Mouse (Mus musculus): Measurements from ENCODE around the gene Wdr81.

The Wdr81 gene

DNA sequence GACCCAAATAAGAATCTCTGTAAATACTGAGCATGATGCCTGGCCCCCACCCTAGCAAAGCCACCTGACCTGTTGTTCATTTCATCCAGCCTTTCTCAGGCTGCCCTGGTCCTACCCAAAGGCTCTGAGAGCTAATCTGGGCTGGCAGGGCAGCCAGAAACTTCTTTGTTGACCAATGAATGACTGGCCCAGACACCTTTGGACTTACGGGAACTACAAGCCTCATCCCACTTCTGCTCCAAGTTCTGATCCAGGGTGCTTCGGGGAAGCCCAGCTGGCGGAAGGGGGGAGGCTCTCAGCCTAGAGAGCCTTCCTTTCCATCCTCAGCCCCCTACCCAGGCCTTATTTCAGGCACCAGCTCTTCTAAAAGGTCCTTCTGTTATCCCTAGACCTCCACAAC is 15.7 kb downstream of the Wdr81 start:
- no peak for DNase-seq (ENCODE audit: low spot score in 2 of 2)

- DNase-seq (ENCODE audit: low spot score in 2 of 2): no peak
Observed at GRCm38 (mm10) chr11:75438194-75438593, 16.3 kb downstream of the Wdr81 start.

DNA sequence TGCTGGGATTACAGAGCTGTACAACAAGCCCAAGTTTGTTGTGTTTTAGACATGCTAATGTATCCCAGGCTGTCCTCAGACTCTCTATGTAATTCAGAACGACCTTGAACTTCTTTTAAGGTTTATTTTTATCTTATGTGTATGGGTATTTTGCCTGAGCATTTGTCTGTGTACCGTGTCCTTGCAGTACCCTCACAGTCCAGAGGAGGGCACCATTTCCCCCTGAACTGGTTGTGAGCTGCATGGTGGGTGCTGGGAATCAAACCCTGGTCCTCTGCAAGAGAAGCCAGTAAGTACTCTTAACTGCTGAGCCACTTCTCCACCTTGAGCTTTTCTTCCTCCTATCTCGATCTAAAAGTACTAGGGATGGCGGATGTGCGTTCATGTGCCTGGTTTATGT is 20.4 kb downstream of the Wdr81 start:
- DNase-seq (ENCODE audit: low spot score in 2 of 2): no peak

DNA sequence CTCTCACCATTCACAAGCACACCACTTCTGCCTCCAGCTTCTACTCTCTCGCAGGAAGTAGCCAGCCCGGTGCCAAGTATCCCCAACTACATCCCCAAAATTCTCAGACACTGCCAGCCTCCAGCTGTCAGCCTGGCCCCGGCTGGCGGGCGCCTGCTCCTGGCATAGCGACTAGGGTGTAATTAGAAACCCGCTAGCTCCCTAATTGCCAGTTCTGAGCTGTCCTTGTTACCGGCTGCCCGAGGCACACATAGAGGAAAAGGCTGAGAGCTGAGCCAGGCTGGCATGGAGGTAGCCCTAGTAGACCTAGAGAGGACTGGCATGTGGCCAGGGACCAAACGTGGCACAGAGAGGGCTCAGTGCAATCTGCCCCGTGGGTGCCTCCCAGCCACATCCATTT is 23.2 kb downstream of the Wdr81 start:
- no peak for DNase-seq (ENCODE audit: low spot score in 2 of 2)

DNA sequence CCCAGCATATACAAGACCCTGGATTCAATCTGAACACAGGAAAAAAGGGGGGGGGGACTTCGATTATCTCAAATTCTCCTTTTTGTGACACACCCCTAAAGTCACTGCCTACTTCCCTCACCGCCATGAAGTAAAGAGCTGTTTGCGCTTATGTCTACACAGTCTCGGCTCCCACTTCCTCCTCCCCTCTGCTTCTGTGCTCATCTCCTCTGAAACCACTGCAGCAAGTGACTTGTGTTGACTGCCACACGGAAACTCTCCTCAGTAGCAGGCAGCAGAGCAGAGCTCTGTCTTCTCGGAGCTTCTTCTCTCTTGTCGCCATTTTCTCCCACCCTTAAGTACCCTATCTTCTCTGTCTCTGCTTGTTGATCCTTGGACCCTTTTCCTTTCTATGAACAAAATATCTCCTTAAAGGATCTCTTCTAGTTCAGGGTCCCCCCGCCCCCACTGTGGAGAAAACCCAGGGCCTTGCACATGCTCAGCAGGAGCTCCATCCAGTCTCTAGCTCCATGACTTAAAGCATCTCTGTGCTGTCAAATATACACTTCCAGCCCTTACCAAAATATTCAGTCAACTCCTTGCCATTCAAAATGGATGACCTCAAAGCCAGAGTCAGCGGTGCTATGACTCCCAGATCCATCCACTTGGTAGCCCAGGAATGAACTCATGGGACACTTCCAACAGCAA is 25.4 kb downstream of the Wdr81 start:
- peak; percentile 55 to 59 for DNase-seq (ENCODE audit: low spot score in 2 of 2)

DNA sequence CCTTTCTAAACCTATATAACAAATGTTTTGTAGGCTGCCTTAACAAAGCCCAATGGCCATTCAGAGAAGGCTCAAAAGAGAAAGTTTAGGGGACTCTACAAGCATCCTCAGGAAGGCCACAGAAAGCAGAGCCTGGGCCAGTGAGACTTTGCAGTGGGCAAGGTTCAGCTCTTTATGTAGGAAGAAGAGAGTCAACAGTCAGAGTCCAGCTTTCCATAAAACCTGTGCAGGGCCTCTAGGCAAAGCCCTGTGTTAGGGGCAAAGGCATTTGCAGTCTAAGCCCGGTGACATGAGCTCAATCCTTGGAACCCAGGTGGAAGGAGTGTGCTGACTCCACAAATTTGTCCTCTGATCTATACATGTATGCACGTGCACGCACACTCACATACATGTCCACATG is 30.1 kb downstream of the Wdr81 start:
- no peak for DNase-seq (ENCODE audit: low spot score in 2 of 2)

DNA sequence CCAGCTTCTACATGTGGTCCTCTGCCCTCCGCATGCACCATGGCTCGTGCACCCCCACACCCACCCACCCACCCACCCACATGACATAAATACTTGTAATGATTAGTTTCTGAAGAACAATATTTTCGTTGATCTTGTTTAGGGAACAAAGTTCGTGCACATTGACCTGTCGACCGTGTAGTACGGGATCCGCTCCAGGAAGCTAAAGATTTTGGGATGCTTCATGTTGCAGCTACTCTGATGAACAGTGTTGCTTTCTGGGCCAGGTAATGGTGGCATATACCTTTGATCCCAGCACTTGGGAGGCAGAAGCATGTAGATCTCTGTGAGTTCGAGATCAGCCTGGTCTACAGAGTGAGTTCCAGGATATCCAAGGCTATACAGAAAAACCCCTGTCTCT is 30.5 kb downstream of the Wdr81 start:
- DNase-seq (ENCODE audit: low spot score in 2 of 2): no peak

DNA sequence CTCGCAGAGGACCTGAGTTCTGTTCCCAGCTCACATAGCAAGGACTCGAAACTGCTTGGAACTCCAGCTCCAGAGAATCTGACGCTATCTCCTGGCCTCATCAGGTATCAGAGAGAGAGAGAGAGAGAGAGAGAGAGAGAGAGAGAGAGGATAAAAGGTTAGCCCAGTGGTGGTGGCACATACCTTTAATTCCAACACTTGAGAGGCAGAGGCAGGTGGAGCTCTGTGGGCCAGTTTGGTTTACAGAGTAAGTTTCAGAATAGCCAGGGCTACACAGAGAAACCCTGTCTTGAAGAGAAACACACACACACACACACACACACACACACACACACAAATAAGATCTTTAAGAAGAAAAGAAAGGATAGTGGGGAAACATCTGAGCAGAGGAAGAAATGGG is 31.4 kb downstream of the Wdr81 start:
- DNase-seq (ENCODE audit: low spot score in 2 of 2): no peak

- DNase-seq (ENCODE audit: low spot score in 2 of 2): no peak
Observed at GRCm38 (mm10) chr11:75422013-75422792, 32.3 kb downstream of the Wdr81 start, which contains the start of gene Serpinf1. Serpinf1 (minus strand) TSS chr11:75422701.

DNA sequence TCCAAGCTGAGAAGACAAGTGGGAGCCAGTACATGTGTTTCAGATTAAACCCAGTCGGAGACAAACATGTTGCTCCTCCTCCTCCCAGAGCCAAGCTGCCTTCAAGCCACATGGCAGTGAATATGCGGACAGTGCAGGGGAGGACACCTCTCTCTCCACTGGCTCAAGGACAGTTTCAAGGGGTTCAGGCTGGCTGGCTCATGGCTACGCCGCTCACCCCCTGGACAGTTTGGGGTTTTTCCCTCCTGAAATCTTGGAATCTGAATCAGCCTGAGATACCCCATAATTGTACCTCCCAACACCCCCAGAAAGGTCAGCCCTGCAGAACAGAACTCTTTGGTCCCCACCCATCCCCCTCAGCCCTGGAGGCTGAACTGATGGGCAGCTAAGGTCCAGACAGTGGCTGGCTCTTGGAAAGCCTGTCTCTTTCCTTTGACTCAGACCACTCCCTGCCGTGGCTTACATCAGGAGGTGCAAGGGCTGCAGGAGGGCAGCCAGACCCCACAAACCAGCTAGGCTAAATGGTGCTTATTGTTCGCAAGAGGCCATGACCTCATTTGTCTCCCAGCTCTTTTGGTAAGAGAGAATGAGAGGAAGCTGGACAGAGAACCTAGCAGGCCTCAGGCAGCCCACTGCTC is 33.0 kb downstream of the Wdr81 start:
- no peak for DNase-seq (ENCODE audit: low spot score in 2 of 2)

GRCm38 (mm10) chr11:75420810-75421374 is 33.6 kb downstream of the Wdr81 start:
- no peak for DNase-seq (ENCODE audit: low spot score in 2 of 2)

DNA sequence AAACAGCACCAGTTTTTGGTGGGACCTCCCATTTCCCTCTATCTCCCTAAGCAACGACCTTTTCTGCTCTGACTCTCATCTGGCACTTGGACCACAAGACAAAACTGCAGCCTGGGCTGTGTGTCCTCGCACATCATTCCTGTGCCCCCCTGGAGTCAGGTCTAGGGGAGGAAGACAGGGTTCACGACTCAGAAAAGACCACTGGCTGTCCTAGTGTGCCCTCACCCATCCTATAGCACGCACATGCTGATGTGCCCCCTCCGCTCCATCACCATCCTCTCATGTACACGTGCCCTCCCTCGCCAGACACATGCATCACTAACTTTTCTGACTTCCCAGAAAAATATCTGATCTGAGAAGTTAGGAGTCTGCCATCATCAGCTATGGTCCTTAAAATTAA is 34.5 kb downstream of the Wdr81 start:
- DNase-seq (ENCODE audit: low spot score in 2 of 2): no peak

GRCm38 (mm10) chr11:75415994-75416393 is 38.5 kb downstream of the Wdr81 start:
- no peak for DNase-seq (ENCODE audit: low spot score in 2 of 2)

GRCm38 (mm10) chr11:75415096-75415495 is 39.4 kb downstream of the Wdr81 start:
- peak; percentile 22 to 33 for DNase-seq (ENCODE audit: low spot score in 2 of 2)

GRCm38 (mm10) chr11:75410591-75410990 is 43.9 kb downstream of the Wdr81 start:
- DNase-seq (ENCODE audit: low spot score in 2 of 2): peak; percentile 39 to 48

GRCm38 (mm10) chr11:75409679-75410575 is 44.6 kb downstream of the Wdr81 start:
- DNase-seq (ENCODE audit: low spot score in 2 of 2): peak; percentile 61 to 68

- DNase-seq (ENCODE audit: low spot score in 2 of 2): peak; percentile 64 to 82
Observed at GRCm38 (mm10) chr11:75406865-75407264, 47.7 kb downstream of the Wdr81 start.

GRCm38 (mm10) chr11:75406104-75406503 is 48.4 kb downstream of the Wdr81 start:
- DNase-seq (ENCODE audit: low spot score in 2 of 2): no peak

DNA sequence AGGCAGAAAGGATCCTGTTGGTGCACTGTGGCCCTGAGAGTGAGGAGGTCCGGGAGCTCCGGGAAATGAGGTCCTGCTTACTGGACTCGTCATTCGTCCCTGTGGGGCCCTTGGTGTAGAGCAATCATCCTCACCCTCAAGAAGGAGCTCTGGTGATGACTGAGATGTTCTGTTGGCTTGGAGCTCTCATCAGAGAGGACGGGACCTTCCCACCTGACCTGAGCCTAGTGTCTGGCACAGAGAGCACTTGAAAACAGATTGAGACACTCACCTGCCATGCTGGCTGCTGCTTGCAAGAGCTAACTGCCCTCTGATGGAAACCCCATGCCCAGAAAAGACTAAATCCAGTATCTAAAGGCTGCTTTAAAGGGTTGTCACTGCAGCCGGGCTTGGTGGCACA is 49.7 kb downstream of the Wdr81 start:
- no peak for DNase-seq (ENCODE audit: low spot score in 2 of 2)

GRCm38 (mm10) chr11:75403301-75404052 is 51.0 kb downstream of the Wdr81 start:
- no peak for DNase-seq (ENCODE audit: low spot score in 2 of 2)

- peak in 1 of 2 experiments; percentile 36 for DNase-seq (ENCODE audit: low spot score in 2 of 2)
Observed at GRCm38 (mm10) chr11:75402271-75402690, 52.2 kb downstream of the Wdr81 start.

All from thymus, postnatal 10 days (tissue).